Mouse (Mus musculus): Measurements from ENCODE around the gene Pxt1. TPM values are rescaled to one million over a fixed set of nuclear protein-coding genes. Genes with fewer than 3 reads are reported as not detected.

The Pxt1 gene
- polyA plus RNA-seq, 1 experiment from 2014 or later, result not detected

DNA sequence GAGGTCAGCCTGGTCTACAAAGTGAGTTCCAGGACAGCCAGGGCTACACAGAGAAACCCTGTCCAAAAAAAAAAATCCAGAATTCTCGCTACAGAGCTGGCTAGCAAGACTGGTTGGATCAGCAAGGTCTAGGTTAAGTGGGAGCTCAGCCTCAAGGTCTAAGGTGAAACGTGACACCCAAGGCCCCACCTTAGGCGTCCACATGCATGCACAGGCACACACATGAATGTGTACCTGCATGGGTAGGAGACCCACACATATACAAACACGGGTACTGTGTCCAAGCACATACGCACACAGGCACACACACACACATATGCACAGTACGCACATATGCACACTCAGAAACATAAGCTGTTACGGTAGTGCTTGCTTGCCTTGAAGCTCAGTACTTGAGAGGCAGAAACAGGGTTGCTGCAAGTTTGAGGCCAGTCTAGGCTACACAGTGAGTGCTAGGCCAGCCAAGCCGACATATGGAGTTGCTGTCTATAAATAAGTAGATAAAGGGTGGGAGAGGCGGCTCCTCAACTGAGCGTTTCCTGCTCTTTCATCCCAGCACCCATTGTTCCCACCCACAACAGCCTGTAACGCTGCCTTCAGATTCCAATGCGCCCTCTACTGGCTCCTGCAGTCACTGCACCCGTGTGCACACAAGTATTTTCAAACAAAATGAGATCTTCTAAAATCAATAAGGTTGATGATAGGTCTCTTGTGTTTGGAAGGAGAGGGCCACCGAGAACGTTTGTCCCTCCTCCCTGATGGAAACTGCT lies 16.6 kb downstream of the Pxt1 start:
- ATAC-seq (ENCODE audit: low FRiP score), result no peak
- Histone ChIP-seq H3K36me3 (replicated peaks) (no peaks in the 10 kb centered on the region), H3K27me3 (peaks cover 4% of the 10 kb centered on the region; the same call in 1 of the 2 replicates), H3K4me3 (replicated peaks) (no peak overlapping the region), H3K9me3 (no peaks in the 10 kb centered on the region), H3K9ac (no peak overlapping the region), H3K4me2 (no peak overlapping the region), H3K27ac (no peak overlapping the region), H3K4me1 (peaks cover 13% of the 10 kb centered on the region)
- WGBS, result 51% methylated on average over 15 of the region's 15 CpGs

- peaks cover 13% of the 10 kb centered on the region for H3K4me1 ChIP-seq
- H3K9ac ChIP-seq, result no peak overlapping the region
- no peaks in the 10 kb centered on the region for H3K9me3 ChIP-seq
- H3K27me3 ChIP-seq, result peaks cover 4% of the 10 kb centered on the region; the same call in 1 of the 2 replicates
- no peak overlapping the region for H3K4me3 ChIP-seq (replicated peaks)
- no peak for ATAC-seq (ENCODE audit: low FRiP score)
- H3K4me2 ChIP-seq, result no peak overlapping the region
- 18% methylated on average over 13 of the region's 13 CpGs for WGBS
- H3K36me3 ChIP-seq (replicated peaks), result no peaks in the 10 kb centered on the region
- no peak overlapping the region for H3K27ac ChIP-seq
Observed at GRCm38 (mm10) chr17:28926380-28926779, 17.3 kb downstream of the Pxt1 start.

DNA sequence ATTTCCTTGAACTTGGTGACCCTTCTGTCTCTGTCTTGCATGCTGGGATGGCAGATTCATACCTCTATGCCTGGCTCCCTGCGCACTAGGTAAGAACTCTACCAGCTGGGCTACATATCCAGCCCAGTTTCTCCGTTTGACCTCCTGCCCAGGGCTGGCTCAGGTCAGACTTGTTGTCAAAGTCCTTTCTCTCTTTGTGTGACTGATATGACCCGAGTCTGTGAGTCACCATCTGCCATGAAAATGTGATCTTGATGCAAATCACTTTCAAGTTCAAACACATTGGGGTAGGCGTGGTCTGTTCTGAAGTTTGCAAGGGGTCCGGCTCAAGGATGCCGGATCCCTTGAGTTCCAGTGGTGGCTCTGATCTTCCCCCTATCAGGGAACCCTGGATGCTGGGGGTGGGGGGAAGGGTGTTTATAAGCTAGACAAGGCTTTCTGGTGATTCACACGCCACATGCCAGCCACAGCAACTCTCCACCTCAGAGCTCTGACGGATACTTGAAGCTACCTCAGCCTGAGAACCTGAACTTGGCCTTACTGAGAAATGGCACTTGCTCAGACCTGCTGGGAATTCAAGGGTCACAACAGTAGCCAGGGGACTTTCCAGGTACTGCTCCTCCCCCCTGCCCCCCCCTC lies 18.6 kb downstream of the Pxt1 start:
- Histone ChIP-seq H3K4me3 (replicated peaks) (no peak overlapping the region), H3K4me1 (peaks cover 4% of the 10 kb centered on the region), H3K4me2 (no peak overlapping the region), H3K9me3 (no peaks in the 10 kb centered on the region), H3K36me3 (replicated peaks) (no peaks in the 10 kb centered on the region), H3K27ac (no peak overlapping the region), H3K27me3 (peaks cover 4% of the 10 kb centered on the region; the same call in 1 of the 2 replicates), H3K9ac (no peak overlapping the region)
- no peak for ATAC-seq (ENCODE audit: low FRiP score)
- WGBS, result 86% methylated on average over 8 of the region's 8 CpGs

DNA sequence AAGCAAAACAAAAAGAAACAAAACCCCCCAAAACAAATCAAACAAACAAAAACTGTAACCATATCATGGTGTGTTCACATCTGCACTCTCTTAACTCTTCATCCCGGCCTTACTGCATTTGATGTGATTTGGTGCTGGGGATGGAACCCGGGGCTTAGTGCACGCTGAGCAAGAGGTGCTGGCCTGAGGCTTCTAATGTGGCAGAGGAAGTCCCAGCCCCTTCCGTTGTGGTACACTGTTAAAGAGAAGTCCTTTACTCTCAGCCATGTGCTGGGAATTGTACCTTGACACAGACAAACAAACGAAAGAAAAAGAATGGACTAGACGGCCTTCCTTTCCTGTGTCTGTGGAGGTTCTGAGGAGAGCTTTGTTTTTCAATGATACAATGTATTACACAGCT lies 21.5 kb downstream of the Pxt1 start:
- Histone ChIP-seq H3K27ac (no peak overlapping the region), H3K36me3 (replicated peaks) (no peaks in the 10 kb centered on the region), H3K4me2 (no peak overlapping the region), H3K9ac (no peak overlapping the region), H3K4me1 (0 out of 2 replicates have a peak, but pooled peaks cover 3% of the 10 kb centered on the region), H3K27me3 (peaks cover 4% of the 10 kb centered on the region; the same call in 1 of the 2 replicates), H3K9me3 (no peaks in the 10 kb centered on the region), H3K4me3 (replicated peaks) (no peak overlapping the region)
- no peak for ATAC-seq (ENCODE audit: low FRiP score)
- 78% methylated on average over 6 of the region's 6 CpGs for WGBS

GRCm38 (mm10) chr17:28921086-28921485 lies 22.6 kb downstream of the Pxt1 start:
- no peak for ATAC-seq (ENCODE audit: low FRiP score)
- no peaks in the 10 kb centered on the region for H3K36me3 ChIP-seq (replicated peaks)
- H3K4me2 ChIP-seq, result no peak overlapping the region
- no peaks in the 10 kb centered on the region for H3K9me3 ChIP-seq
- WGBS, result 72% methylated on average over 8 of the region's 8 CpGs
- 0 out of 2 replicates have a peak, but pooled peaks cover 3% of the 10 kb centered on the region for H3K4me1 ChIP-seq
- peaks cover 4% of the 10 kb centered on the region; the same call in 1 of the 2 replicates for H3K27me3 ChIP-seq
- H3K27ac ChIP-seq, result no peak overlapping the region
- no peak overlapping the region for H3K9ac ChIP-seq
- H3K4me3 ChIP-seq (replicated peaks), result no peak overlapping the region

- H3K9ac ChIP-seq, result no peak overlapping the region
- WGBS, result 88% methylated on average over 1 of the region's 1 CpGs
- H3K9me3 ChIP-seq, result no peaks in the 10 kb centered on the region
- no peaks in the 10 kb centered on the region for H3K27me3 ChIP-seq
- H3K4me3 ChIP-seq (replicated peaks), result no peak overlapping the region
- ATAC-seq (ENCODE audit: low FRiP score), result no peak
- no peaks in the 10 kb centered on the region for H3K4me1 ChIP-seq
- H3K36me3 ChIP-seq (replicated peaks), result no peaks in the 10 kb centered on the region
- H3K4me2 ChIP-seq, result no peak overlapping the region
- no peak overlapping the region for H3K27ac ChIP-seq
Observed at GRCm38 (mm10) chr17:28916520-28916919, 27.1 kb downstream of the Pxt1 start.

DNA sequence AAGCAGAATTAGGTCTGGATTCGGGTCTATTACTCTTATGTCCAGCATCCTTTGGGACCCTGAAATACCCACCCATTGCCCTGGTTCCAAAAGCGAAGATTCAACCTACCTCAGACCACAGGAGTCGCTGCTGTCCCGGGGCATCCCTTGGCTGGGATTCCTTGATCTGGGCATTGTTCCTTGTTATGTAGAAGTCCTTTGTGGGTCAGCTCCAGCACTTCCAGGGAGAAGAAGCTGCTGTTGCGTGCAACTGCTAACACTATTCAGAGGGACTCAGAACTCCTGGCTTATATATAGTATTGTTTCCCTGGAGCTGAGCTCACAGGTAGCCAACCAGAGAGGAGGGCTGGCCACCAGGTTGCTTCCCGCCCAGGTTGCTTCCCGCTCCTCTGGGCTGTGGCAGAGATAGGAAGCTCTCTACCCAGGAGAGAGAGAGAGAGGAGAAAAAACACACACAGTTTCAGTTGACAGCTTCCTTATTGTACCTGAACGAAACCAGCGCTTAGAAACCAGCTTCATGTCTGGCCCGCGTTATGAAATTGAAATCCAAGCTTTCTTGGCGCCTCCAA lies 28.5 kb downstream of the Pxt1 start, which contains the start of gene 4930539E08Rik:
TSS of gene 4930539E08Rik (minus strand) at position 265 of the 569 bp plus-strand sequence.
- no peak within 1 kb of the TSS for H3K9ac ChIP-seq
- H3K27me3 ChIP-seq, result peaks cover 4% of the 10 kb centered on the region
- no peaks in the 10 kb centered on the region for H3K9me3 ChIP-seq
- no peak within 1 kb of the TSS for H3K27ac ChIP-seq
- WGBS, result 58% methylated on average over 12 of the region's 12 CpGs
- H3K4me1 ChIP-seq, result no peaks in the 10 kb centered on the region
- no peak for ATAC-seq (ENCODE audit: low FRiP score)
- H3K4me3 ChIP-seq (replicated peaks), result no peak within 1 kb of the TSS
- no peaks in the 10 kb centered on the region for H3K36me3 ChIP-seq (replicated peaks)
- H3K4me2 ChIP-seq, result no peak within 1 kb of the TSS

GRCm38 (mm10) chr17:28913940-28914339 lies 29.7 kb downstream of the Pxt1 start:
- ATAC-seq (ENCODE audit: low FRiP score), result no peak
- Histone ChIP-seq H3K4me3 (replicated peaks) (no peak overlapping the region), H3K36me3 (replicated peaks) (no peaks in the 10 kb centered on the region), H3K27ac (no peak overlapping the region), H3K9me3 (no peaks in the 10 kb centered on the region), H3K4me2 (no peak overlapping the region), H3K27me3 (peaks cover 16% of the 10 kb centered on the region), H3K4me1 (peaks cover 7% of the 10 kb centered on the region), H3K9ac (no peak overlapping the region)
- WGBS, result 85% methylated on average over 6 of the region's 6 CpGs

GRCm38 (mm10) chr17:28913200-28913599 lies 30.4 kb downstream of the Pxt1 start:
- no peak overlapping the region for H3K27ac ChIP-seq
- no peak overlapping the region for H3K4me2 ChIP-seq
- H3K4me3 ChIP-seq (replicated peaks), result no peak overlapping the region
- peaks cover 7% of the 10 kb centered on the region for H3K4me1 ChIP-seq
- no peaks in the 10 kb centered on the region for H3K9me3 ChIP-seq
- no peaks in the 10 kb centered on the region for H3K36me3 ChIP-seq (replicated peaks)
- H3K27me3 ChIP-seq, result peaks cover 23% of the 10 kb centered on the region
- WGBS, result 78% methylated on average over 5 of the region's 5 CpGs
- H3K9ac ChIP-seq, result no peak overlapping the region
- ATAC-seq (ENCODE audit: low FRiP score), result no peak

- 23% methylated on average over 7 of the region's 7 CpGs for WGBS
- no peak overlapping the region for H3K4me3 ChIP-seq (replicated peaks)
Observed at GRCm38 (mm10) chr17:28910139-28910538, 33.5 kb downstream of the Pxt1 start.

GRCm38 (mm10) chr17:28909252-28909941 lies 34.2 kb downstream of the Pxt1 start:
- WGBS, result 8% methylated on average over 29 of the region's 29 CpGs
- H3K9me3 ChIP-seq, result no peaks in the 10 kb centered on the region
- peaks cover 18% of the 10 kb centered on the region for H3K4me1 ChIP-seq
- peak overlapping the region; percentile 24 for H3K4me3 ChIP-seq (replicated peaks)
- no peak for ATAC-seq (ENCODE audit: low FRiP score)
- no peaks in the 10 kb centered on the region for H3K36me3 ChIP-seq (replicated peaks)
- peak overlapping the region; percentile 40; the same call in 1 of the 2 replicates for H3K9ac ChIP-seq
- H3K27me3 ChIP-seq, result peaks cover 23% of the 10 kb centered on the region
- H3K4me2 ChIP-seq, result peak overlapping the region; percentile 48
- no peak overlapping the region for H3K27ac ChIP-seq

More at GRCm38 (mm10) chr17:28910139-28910538, 33.5 kb downstream of the Pxt1 start:
- peaks cover 23% of the 10 kb centered on the region for H3K27me3 ChIP-seq
- H3K9me3 ChIP-seq, result no peaks in the 10 kb centered on the region
- no peak overlapping the region for H3K27ac ChIP-seq
- no peaks in the 10 kb centered on the region for H3K36me3 ChIP-seq (replicated peaks)
- peak overlapping the region; percentile 48; the same call in 1 of the 2 replicates for H3K4me2 ChIP-seq
- H3K4me1 ChIP-seq, result peaks cover 11% of the 10 kb centered on the region
- no peak for ATAC-seq (ENCODE audit: low FRiP score)
- no peak overlapping the region for H3K9ac ChIP-seq

DNA sequence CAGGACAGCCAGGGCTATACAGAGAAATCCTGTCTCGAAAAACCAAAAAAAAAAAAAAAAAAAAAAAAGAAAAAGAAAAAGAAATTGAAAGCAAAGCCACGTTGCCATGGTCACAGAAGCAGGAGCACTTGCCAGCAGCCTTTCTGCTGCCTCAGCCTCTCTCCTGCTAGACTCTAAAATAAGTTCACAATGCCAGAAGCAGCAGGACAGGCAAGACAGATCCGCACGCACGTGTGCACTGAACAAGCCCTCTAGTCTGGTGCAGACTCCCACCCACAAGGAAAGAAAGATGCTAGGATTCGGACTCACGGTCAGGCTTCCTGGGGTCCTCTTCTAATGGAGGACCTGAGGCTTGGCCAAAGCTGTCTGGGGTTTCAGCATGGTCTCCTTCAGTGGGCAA lies 35.7 kb downstream of the Pxt1 start:
- no peak overlapping the region for H3K27ac ChIP-seq
- H3K36me3 ChIP-seq (replicated peaks), result no peaks in the 10 kb centered on the region
- peaks cover 23% of the 10 kb centered on the region for H3K27me3 ChIP-seq
- H3K9me3 ChIP-seq, result no peaks in the 10 kb centered on the region
- H3K4me3 ChIP-seq (replicated peaks), result no peak overlapping the region
- H3K4me1 ChIP-seq, result peaks cover 18% of the 10 kb centered on the region
- H3K9ac ChIP-seq, result no peak overlapping the region
- H3K4me2 ChIP-seq, result no peak overlapping the region
- no peak for ATAC-seq (ENCODE audit: low FRiP score)
- 75% methylated on average over 7 of the region's 7 CpGs for WGBS
